Mouse (Mus musculus) adrenal gland, adult 10 weeks (tissue): ENCODE results near the gene Gm10770. TPM values are rescaled to one million over a fixed set of nuclear protein-coding genes. Genes with fewer than 3 reads are reported as not detected.

Source experiments
- polyA plus RNA-seq: library from polyadenylated mRNA; stranded (reverse); fragments of 350-450 nt; fragmentation: Illumina TruSeq; extraction: RNeasy Lipid Tissue Mini Kit (QIAGEN cat#74804); gene quantifications from one replicate; pipeline ENCODE4 v1.2.3, GENCODE M21; 2014; ENCODE audit warnings: low read depth, low replicate concordance

Gm10770 gene
- not detected for polyA plus RNA-seq

DNA sequence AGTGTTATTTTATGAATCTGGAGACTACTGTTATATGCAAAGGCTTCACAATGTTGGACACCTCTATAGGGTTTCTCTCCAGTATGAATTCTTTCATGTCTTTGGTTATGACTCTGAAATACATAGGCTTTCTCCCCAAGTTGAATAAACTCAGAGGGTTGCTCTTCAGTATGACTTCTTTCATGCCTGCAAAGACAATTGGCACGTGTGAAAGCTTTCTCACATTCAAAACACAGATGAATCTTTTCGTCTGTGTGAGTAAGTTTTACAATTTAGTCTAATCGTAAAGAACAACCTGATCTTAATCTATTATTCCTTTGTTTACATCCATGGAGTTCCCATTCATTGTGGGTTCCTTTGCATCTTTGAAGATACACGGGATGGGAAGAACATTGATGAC lies at the start of gene Gm10770:
TSS of gene Gm10770 (minus strand) at position 101 of the 400 bp plus-strand sequence.

DNA sequence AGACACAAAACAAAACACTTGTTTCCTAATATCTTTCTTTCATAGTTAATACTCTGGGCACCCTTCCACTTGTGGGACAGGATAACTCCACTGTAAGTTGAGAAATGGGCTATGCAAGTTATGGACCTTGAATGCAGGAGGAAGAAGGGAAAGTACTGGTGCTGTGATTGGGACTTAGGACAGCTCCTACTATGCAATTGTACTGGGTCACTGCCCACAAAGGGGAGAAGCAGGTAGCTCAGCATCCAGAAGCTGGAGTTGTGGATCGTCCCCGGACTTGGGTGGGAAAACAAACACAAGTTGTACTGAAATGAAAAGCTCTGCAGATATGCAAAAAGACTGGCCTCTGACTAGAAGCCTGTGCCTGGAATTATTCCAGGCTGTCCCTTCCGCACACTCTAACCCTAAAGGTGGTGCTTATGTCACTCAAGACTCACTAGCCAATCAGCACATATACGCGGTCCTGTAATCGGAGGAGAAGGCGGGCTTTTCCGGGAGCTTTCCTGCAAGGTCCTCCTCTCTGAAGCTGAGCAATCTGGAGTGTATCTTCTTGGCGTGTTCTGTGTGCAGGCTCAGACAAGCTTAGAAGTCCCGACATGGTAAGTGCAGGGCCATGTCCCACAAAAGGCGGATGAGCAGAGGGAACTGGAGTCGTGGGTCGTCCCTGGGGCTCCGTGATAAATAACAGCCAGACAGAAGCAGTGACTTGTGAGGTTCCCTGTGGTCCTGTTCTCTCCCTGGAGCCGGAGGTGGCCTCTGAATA lies 38.3 kb upstream of the Gm10770 start, which contains the start of gene Zfp937:
TSS of gene Zfp937 (plus strand) at position 474 of the 763 bp plus-strand sequence.

DNA sequence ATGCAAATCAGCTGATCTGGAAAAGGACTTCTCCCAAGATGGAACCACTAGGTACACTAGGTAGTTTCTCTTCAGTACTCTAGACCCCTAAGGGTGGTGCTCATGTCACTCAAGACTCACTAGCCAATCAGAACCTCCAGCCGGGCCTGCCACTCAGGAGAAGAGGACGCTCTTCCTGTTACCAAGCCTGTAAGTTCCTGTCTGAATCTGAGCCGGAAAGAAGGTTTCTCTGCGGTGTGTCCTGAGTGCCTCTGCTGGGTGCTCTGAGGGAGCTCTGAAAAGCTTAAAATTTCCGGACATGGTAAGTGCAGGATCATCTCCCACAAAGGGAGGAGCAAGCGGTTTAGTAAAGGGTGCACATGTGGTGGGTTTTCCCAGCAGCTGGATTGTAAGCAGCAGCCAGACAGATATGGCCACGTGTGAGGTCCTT lies 2.1 kb upstream of the Gm10770 start, which contains the start of gene Gm14139:
TSS of gene Gm14139 (plus strand) at position 186 of the 430 bp plus-strand sequence.

DNA sequence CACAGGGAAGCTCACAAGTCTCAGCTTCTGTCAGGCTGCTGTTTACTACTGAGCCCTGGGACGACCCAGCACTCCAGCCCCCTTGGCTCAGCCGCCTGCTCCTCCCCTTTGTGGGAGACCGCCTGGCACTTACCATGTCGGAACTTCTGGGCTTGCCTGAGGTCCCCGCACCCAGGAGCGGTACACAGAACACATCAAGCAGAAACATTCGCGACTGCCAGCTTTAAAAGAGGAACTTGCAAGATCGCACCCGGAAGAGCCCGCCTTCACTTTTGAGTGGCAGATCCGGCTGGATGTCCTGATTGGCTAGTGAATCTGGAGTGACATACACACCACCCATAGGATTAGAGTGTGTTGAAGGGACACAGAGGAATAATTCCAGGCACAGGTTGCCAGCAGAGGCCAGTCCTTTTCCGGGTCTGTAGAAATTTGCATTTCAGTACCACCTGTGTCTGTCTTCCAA lies 43.0 kb downstream of the Gm10770 start, which contains the start of gene Zfp120:
TSS of gene Zfp120 (minus strand) at position 274 of the 463 bp plus-strand sequence.

Other genes starting within 250 kb of the Gm10770 start
- 42.2 TPM for gene Zfp120, start 43.0 kb downstream of the Gm10770 start, polyA plus RNA-seq
- gene Gm14139, start 2.1 kb upstream of the Gm10770 start, polyA plus RNA-seq = 1.6 TPM
- gene Zfp937, start 38.4 kb upstream of the Gm10770 start, polyA plus RNA-seq = 26.8 TPM
- gene Gm21994, start 75.9 kb upstream of the Gm10770 start, polyA plus RNA-seq = 43.8 TPM
- 0.93 TPM for gene Gm14124, start 77.8 kb upstream of the Gm10770 start, polyA plus RNA-seq
- 7.2 TPM for gene Gm10130, start 144.0 kb upstream of the Gm10770 start, polyA plus RNA-seq
- gene 3300002I08Rik, start 183.1 kb upstream of the Gm10770 start, polyA plus RNA-seq = 12.9 TPM